Mouse (Mus musculus) hindbrain, embryonic 14.5 days (tissue): ENCODE measurements around the gene Nfe2l2. TPM values are rescaled to one million over a fixed set of nuclear protein-coding genes. Genes with fewer than 3 reads are reported as not detected.

Experiments
- ATAC-seq: fragments of 200-750 bp; cut with Nextera tagmentation; 2 replicates; pipeline ENCODE4 v1.8.0; 2017; ENCODE audit warnings: moderate number of reproducible peaks, mild to moderate bottlenecking, moderate TSS enrichment, moderate library complexity; ENCODE audit not compliant: low FRiP score
- DNase-seq: peaks from one replicate; pipeline ENCODE4 v3.0.0-alpha.2; 2015; ENCODE audit warnings: low spot score
- H3K27ac ChIP-seq: fragments of 300-500 bp; sonication (generic); 2 replicates; pipeline ENCODE4 v1.5.1; 2014; ENCODE audit warnings: mild to moderate bottlenecking, moderate library complexity
- H3K27me3 ChIP-seq: fragments of 300-500 bp; sonication (generic); 2 replicates; pipeline ENCODE4 v1.6.1; 2014; ENCODE audit warnings: mild to moderate bottlenecking, low read length, mixed read lengths; ENCODE audit not compliant: control insufficient read depth, insufficient read depth
- H3K36me3 ChIP-seq: fragments of 300-500 bp; sonication (generic); replicated peaks from 2 replicates; pipeline ENCODE4 v1.6.1; 2014; ENCODE audit not compliant: control insufficient read depth, insufficient read depth
- H3K4me1 ChIP-seq: fragments of 300-500 bp; sonication (generic); replicated peaks from 2 replicates; pipeline ENCODE4 v1.6.1; 2014; ENCODE audit warnings: antibody characterized with exemption, low read length, mixed read lengths; ENCODE audit not compliant: control insufficient read depth, insufficient read depth
- H3K4me2 ChIP-seq: fragments of 300-500 bp; sonication (generic); replicated peaks from 2 replicates; pipeline ENCODE4 v1.6.1; 2014; ENCODE audit warnings: mild to moderate bottlenecking, moderate library complexity
- H3K4me3 ChIP-seq: fragments of 300-500 bp; sonication (generic); replicated peaks from 2 replicates; pipeline ENCODE4 v1.5.1; 2014; ENCODE audit warnings: mild to moderate bottlenecking, low read length
- H3K9ac ChIP-seq: fragments of 300-500 bp; sonication (generic); 2 replicates; pipeline ENCODE4 v1.6.1; 2014
- H3K9me3 ChIP-seq: fragments of 300-500 bp; sonication (generic); 2 replicates; pipeline ENCODE4 v1.6.1; 2016; ENCODE audit warnings: low read length; ENCODE audit not compliant: control insufficient read depth
- WGBS: fragments of 180-500 bp; shearing (Covaris S2); extraction: QIAGEN DNeasy Blood & Tissue Kit; methylation state at CpG from one replicate; pipeline ENCODE4 v1.1.7; 2014; 5-methylcytosine and 5-hydroxymethylcytosine counted together
- polyA plus RNA-seq: library from polyadenylated mRNA; unstranded; fragments of >200 nt; fragmentation: Nextera tagmentation; extraction: Ambion mirVana; gene quantifications from 2 replicates; pipeline ENCODE4 v1.2.1, GENCODE M21; 2014

Gene Nfe2l2
- polyA plus RNA-seq, 1 experiment from 2014 or later = 11.2 TPM

GRCm38 (mm10) chr2:75681439-75681838 lies 23.0 kb downstream of the Nfe2l2 start:
- 77% methylated on average over 7 of the region's 7 CpGs for WGBS
- DNase-seq (no peak), ATAC-seq (no peak)
- no peak overlapping the region for H3K27ac ChIP-seq
- H3K4me1 ChIP-seq = no peaks in the 10 kb centered on the region
- no peak overlapping the region for H3K9ac ChIP-seq
- H3K36me3 ChIP-seq = no peaks in the 10 kb centered on the region
- H3K4me2 ChIP-seq = no peak overlapping the region
- H3K9me3 ChIP-seq = no peaks in the 10 kb centered on the region
- H3K4me3 ChIP-seq = no peak overlapping the region
- no peaks in the 10 kb centered on the region for H3K27me3 ChIP-seq

- Histone ChIP-seq H3K36me3 (no peaks in the 10 kb centered on the region), H3K27me3 (no peaks in the 10 kb centered on the region), H3K4me2 (no peak overlapping the region), H3K9me3 (no peaks in the 10 kb centered on the region), H3K4me1 (no peaks in the 10 kb centered on the region), H3K27ac (no peak overlapping the region), H3K9ac (no peak overlapping the region), H3K4me3 (no peak overlapping the region)
- no peak for DNase-seq
- ATAC-seq = no peak
- WGBS = 95% methylated on average over 8 of the region's 8 CpGs
These were observed 24.5 kb downstream of the Nfe2l2 start for GRCm38 (mm10) chr2:75679947-75680346.

- H3K9me3 ChIP-seq = no peaks in the 10 kb centered on the region
- H3K4me2 ChIP-seq = no peak overlapping the region; the same call in 1 of the 2 replicates
- no peaks in the 10 kb centered on the region for H3K36me3 ChIP-seq
- ATAC-seq = no peak
- H3K4me1 ChIP-seq = no peaks in the 10 kb centered on the region
- H3K4me3 ChIP-seq = no peak overlapping the region
- DNase-seq = no peak
- H3K27ac ChIP-seq = no peak overlapping the region
- no peak overlapping the region for H3K9ac ChIP-seq
- H3K27me3 ChIP-seq = no peaks in the 10 kb centered on the region
- 48% methylated on average over 14 of the region's 14 CpGs for WGBS
These were observed 27.9 kb downstream of the Nfe2l2 start for GRCm38 (mm10) chr2:75676567-75676966.

GRCm38 (mm10) chr2:75672561-75672960 lies 31.9 kb downstream of the Nfe2l2 start:
- Histone ChIP-seq H3K9ac (no peak overlapping the region), H3K27ac (no peak overlapping the region), H3K4me3 (no peak overlapping the region), H3K4me2 (no peak overlapping the region), H3K4me1 (no peaks in the 10 kb centered on the region), H3K36me3 (no peaks in the 10 kb centered on the region), H3K9me3 (no peaks in the 10 kb centered on the region), H3K27me3 (no peaks in the 10 kb centered on the region)
- ATAC-seq (no peak), DNase-seq (no peak)
- 85% methylated on average over 3 of the region's 3 CpGs for WGBS

GRCm38 (mm10) chr2:75671337-75671660 lies 33.1 kb downstream of the Nfe2l2 start:
- WGBS = 92% methylated on average over 2 of the region's 2 CpGs
- peaks cover 3% of the 10 kb centered on the region; the same call in 1 of the 2 replicates for H3K36me3 ChIP-seq
- DNase-seq (no peak), ATAC-seq (no peak)
- H3K27ac ChIP-seq = no peak overlapping the region
- no peak overlapping the region for H3K4me3 ChIP-seq
- no peak overlapping the region for H3K4me2 ChIP-seq
- no peaks in the 10 kb centered on the region for H3K27me3 ChIP-seq
- H3K9ac ChIP-seq = no peak overlapping the region
- H3K9me3 ChIP-seq = no peaks in the 10 kb centered on the region
- H3K4me1 ChIP-seq = no peaks in the 10 kb centered on the region

GRCm38 (mm10) chr2:75670446-75671336 lies 33.8 kb downstream of the Nfe2l2 start:
- Histone ChIP-seq H3K4me3 (no peak overlapping the region), H3K4me1 (no peaks in the 10 kb centered on the region), H3K4me2 (no peak overlapping the region), H3K36me3 (peaks cover 6% of the 10 kb centered on the region; the same call in 1 of the 2 replicates), H3K27me3 (no peaks in the 10 kb centered on the region), H3K27ac (no peak overlapping the region), H3K9ac (no peak overlapping the region), H3K9me3 (no peaks in the 10 kb centered on the region)
- ATAC-seq (no peak), DNase-seq (no peak)
- 85% methylated on average over 6 of the region's 6 CpGs for WGBS

GRCm38 (mm10) chr2:75669491-75670445 lies 34.7 kb downstream of the Nfe2l2 start:
- Histone ChIP-seq H3K4me1 (no peaks in the 10 kb centered on the region), H3K9ac (no peak overlapping the region), H3K4me2 (no peak overlapping the region), H3K36me3 (peaks cover 11% of the 10 kb centered on the region; the same call in 1 of the 2 replicates), H3K27me3 (no peaks in the 10 kb centered on the region), H3K9me3 (no peaks in the 10 kb centered on the region), H3K4me3 (no peak overlapping the region), H3K27ac (no peak overlapping the region)
- DNase-seq = no peak
- no peak for ATAC-seq
- WGBS = 45% methylated on average over 14 of the region's 14 CpGs

GRCm38 (mm10) chr2:75661106-75661505 lies 43.3 kb downstream of the Nfe2l2 start:
- Histone ChIP-seq H3K4me3 (peak overlapping the region; percentile 75), H3K4me2 (peak overlapping the region; percentile 74), H3K9ac (peak overlapping the region; percentile 88), H3K27me3 (no peaks in the 10 kb centered on the region), H3K9me3 (no peaks in the 10 kb centered on the region), H3K4me1 (peaks cover 19% of the 10 kb centered on the region), H3K27ac (no peak overlapping the region), H3K36me3 (peaks cover 36% of the 10 kb centered on the region)
- DNase-seq (no peak), ATAC-seq (no peak)
- WGBS = 46% methylated on average over 2 of the region's 2 CpGs

- Histone ChIP-seq H3K9me3 (no peaks in the 10 kb centered on the region), H3K27me3 (no peaks in the 10 kb centered on the region), H3K4me2 (peak overlapping the region; percentile 74), H3K36me3 (peaks cover 35% of the 10 kb centered on the region), H3K9ac (peak overlapping the region; percentile 88), H3K27ac (peak overlapping the region; percentile 99), H3K4me1 (peaks cover 19% of the 10 kb centered on the region), H3K4me3 (peak overlapping the region; percentile 75)
- no peak for DNase-seq
- no peak for ATAC-seq
- 3% methylated on average over 15 of the region's 15 CpGs for WGBS
These were observed 44.0 kb downstream of the Nfe2l2 start for GRCm38 (mm10) chr2:75660255-75660948.
